Mouse (Mus musculus) thymus, adult 2 months (tissue): ENCODE measurements around the gene Sh3bp5l.

Experiments
- CTCF ChIP-seq: fragments of 200-500 bp; IDR thresholded peaks from 2 replicates; pipeline ENCODE4 v1.5.1; 2012; ENCODE audit warnings: mild to moderate bottlenecking, control low read depth, low read length, moderate library complexity, borderline replicate concordance; ENCODE audit not compliant: control insufficient read depth, poor library complexity, insufficient read depth; ENCODE audit errors: extremely low read depth
- POLR2A ChIP-seq: fragments of 200-500 bp; IDR thresholded peaks from 2 replicates; pipeline ENCODE4 v1.6.1; 2012; ENCODE audit warnings: mild to moderate bottlenecking, low read length, control low read depth, moderate library complexity; ENCODE audit not compliant: control insufficient read depth, poor library complexity, insufficient read depth; ENCODE audit errors: extremely low read depth

- TF ChIP-seq CTCF = no peak
- no peak for TF ChIP-seq POLR2A
Measured at GRCm38 (mm10) chr11:58316344-58316743, 14.2 kb upstream of the Sh3bp5l start.
